Mouse (Mus musculus): Measurements from ENCODE around the gene Syt8. TPM values are rescaled to one million over a fixed set of nuclear protein-coding genes. Genes with fewer than 3 reads are reported as not detected.

The Syt8 gene
- total RNA-seq, 2 experiments from 2014 or later: not detected

DNA sequence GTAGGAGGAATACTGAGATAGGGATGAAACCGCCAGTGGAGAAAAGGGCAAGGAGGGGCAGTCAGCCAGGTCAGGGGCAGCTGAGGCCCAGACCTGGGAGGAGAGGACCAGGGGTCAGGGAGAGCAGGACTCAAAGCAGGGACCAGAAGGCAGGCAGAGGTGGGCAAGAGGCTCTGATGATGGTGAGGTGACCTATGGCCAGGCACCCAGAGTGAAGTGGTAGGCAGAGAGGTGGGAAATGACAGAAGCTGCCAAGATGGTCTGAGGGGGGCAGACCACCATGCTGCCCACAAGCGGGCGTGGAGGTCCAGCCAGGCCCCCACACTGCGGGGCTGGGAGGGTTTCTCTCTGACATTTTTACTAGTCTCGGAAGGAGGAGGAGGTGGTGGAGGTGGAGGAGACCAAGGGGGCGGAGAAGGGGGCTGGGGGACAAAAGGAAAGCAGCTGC lies 36.8 kb downstream of the Syt8 start:
- no peak for ATAC-seq (replicated peaks; ENCODE audit: low FRiP score, poor library complexity, severe bottlenecking)

- ATAC-seq (replicated peaks; ENCODE audit: low FRiP score, poor library complexity, severe bottlenecking): no peak
These were observed 37.4 kb downstream of the Syt8 start for GRCm38 (mm10) chr7:142471884-142472570.

GRCm38 (mm10) chr7:142472936-142473335 lies 38.3 kb downstream of the Syt8 start:
- no peak for ATAC-seq (replicated peaks; ENCODE audit: low FRiP score, poor library complexity, severe bottlenecking)

GRCm38 (mm10) chr7:142473476-142473875 lies 38.8 kb downstream of the Syt8 start:
- ATAC-seq (replicated peaks; ENCODE audit: low FRiP score, poor library complexity, severe bottlenecking): no peak

DNA sequence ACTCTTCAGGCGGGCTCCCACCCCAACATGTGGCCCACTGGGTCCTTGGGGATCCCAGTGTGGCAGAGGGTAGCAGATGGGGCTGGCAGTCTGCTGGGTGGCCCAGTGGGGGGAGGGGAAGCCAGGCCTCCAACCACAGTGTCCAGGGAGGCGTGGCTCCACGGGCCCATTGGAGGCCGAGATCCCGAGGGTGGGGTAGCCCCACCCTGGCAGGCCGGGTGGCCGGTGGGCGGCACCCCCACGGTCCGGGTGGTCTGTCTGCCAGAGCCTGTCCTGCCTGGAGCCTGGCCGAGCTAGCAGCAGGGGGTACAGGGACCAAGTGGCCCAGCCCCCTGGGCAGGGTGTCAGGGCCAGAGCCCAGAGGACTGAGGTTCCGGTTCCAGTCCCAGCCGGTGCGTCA lies 40.1 kb downstream of the Syt8 start:
- no peak for ATAC-seq (replicated peaks; ENCODE audit: low FRiP score, poor library complexity, severe bottlenecking)

DNA sequence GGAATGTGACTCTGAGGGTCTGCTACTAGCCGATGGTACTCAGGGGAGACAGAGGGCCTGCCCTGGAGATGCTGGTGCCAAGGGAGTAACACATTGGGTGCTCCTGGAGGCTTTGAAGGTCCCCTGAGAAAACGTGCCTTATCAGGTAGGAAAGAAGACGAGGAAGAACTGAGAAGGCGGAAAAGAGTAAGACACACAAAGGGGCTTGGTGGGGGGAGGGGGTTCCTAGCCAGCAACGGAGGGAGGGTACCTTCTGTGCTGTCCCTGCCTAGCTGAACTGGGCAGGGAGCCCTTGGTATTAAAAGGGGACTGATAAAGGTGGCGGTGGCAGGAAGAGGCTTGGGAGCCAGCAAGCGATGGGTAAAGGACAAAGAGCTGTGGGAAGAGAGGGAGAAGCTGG lies 41.0 kb downstream of the Syt8 start:
- no peak for ATAC-seq (replicated peaks; ENCODE audit: low FRiP score, poor library complexity, severe bottlenecking)

- no peak for ATAC-seq (replicated peaks; ENCODE audit: low FRiP score, poor library complexity, severe bottlenecking)
These were observed 41.6 kb downstream of the Syt8 start for GRCm38 (mm10) chr7:142476271-142476670.

DNA sequence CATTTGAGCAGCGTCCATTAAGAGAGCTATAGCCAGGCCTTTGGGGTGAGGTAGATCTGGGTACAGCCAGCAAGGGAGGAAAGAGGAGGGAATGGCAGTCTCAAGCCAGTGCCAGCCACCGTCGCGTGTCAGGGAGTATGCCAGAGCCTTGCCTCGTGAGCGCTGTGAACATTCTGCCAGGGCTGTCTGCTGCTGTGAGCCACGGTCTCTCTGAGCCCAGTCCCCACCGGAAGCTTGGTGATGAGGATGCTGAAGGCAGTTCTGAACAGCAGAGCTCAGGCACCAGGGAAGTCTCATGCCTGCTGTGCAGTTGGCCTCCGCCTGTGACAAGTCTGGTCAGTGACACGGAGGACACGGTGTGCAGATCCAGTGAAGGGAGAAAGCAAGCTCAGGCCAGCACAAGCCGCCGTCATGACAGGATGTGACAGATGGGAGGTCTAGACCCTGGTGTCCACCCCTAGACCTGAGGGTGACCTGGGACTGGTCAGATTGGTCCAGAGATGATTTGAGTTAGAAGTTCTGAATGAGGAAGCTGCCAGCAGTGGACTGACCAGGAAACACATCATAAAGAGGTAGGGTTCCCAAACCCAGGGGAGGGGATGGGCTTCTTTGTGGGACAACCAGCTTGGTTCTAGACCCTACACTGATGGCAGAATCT lies 42.3 kb downstream of the Syt8 start:
- ATAC-seq (replicated peaks; ENCODE audit: low FRiP score, poor library complexity, severe bottlenecking): no peak

DNA sequence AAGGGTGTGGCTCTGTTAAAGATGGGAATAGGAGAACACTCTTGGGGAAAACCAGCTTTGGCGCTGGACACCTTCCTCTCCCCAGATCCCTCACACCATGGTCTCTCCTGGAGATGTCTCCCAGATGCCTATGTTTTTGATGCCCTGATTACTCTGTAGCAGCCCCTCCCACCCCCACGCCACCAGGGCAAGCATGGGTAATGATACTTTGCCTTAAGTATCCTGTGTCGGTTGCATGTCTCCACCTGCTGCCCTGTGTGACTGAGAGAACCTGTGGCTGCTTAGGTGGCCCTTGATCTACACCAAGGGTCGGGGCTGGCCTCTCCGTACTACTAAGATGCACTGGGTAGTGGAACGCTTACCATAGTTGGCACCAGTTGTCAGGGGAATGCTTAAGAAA lies 43.4 kb downstream of the Syt8 start:
- ATAC-seq (replicated peaks; ENCODE audit: low FRiP score, poor library complexity, severe bottlenecking): no peak

- no peak for ATAC-seq (replicated peaks; ENCODE audit: low FRiP score, poor library complexity, severe bottlenecking)
These were observed 43.9 kb downstream of the Syt8 start for GRCm38 (mm10) chr7:142478574-142478973.

DNA sequence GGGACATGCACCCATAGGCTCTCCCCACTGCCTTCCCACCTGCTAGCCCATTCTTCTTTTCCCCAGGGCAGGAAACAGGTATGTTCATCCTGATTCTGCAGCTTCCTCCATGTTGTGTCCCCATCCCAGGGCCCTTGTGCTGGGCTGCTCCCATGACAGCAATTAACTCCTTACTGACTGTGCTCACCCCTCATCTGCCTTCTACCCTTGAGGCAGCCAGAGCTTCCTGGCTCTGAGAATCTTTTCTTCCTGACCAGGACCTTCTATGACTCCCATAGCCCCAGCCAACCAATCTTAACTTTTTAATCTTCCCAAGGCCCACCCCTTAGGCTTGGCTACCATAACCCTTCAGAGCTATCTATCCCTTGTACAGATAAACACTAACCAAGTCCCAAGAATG lies 44.7 kb downstream of the Syt8 start:
- ATAC-seq (replicated peaks; ENCODE audit: low FRiP score, poor library complexity, severe bottlenecking): no peak

- ATAC-seq (replicated peaks; ENCODE audit: low FRiP score, poor library complexity, severe bottlenecking): no peak
These were observed 45.2 kb downstream of the Syt8 start for GRCm38 (mm10) chr7:142479886-142480285.

DNA sequence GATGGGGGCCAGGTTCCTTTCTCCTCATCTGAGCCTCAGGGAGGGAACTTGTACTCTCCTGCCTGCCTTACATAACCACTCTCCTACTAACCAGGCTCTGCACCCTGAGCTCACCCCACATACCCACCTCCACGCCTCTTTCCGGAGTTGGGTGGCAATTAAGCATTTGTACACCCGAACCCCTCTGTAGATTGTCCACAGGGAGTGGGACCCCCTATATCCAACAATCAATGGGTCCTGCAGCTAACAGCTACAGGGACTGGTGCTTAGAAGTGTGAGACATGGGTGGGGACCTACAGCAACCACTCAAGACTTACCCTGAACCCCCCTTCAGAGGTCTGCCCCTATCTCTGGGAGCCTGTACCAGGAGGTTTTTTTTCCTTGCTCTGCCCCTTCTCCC lies 46.0 kb downstream of the Syt8 start:
- ATAC-seq (replicated peaks; ENCODE audit: low FRiP score, poor library complexity, severe bottlenecking): no peak

- ATAC-seq (replicated peaks; ENCODE audit: low FRiP score, poor library complexity, severe bottlenecking): no peak
These were observed 46.5 kb downstream of the Syt8 start for GRCm38 (mm10) chr7:142481186-142481567.

DNA sequence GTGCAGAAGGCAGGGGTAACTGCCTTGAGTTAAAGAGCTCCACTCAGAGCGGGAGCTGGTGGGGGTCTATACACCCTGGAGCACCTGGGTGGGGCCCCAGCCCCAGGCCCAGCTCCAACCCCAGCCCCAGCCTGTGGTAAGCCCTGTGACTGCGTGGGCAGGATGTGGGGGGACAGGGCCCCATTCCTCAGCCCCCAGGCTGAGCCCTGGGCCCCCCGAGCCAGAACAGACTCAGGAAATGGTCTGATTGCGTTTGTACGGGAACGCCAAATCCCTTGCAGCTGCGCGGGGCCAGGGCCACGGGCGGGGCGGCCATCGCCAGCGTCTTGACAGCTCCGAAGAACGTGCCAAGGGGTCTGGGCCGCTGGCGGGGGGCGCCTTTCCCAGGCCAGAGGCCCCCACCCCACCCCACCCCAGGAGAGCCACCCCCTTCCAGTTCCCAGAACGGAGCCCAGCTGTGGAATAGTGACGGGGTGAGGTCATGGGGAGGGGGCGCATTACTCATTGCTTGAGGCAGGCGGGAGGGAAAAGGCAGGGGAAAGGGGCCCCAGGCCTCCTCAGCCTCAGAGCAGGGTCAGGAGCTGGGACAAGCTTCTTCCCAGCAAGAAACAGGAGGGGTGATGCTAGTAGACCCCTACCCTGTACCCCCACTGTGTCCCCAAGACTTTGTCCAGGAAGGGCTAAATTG lies 47.1 kb downstream of the Syt8 start:
- no peak for ATAC-seq (replicated peaks; ENCODE audit: low FRiP score, poor library complexity, severe bottlenecking)

DNA sequence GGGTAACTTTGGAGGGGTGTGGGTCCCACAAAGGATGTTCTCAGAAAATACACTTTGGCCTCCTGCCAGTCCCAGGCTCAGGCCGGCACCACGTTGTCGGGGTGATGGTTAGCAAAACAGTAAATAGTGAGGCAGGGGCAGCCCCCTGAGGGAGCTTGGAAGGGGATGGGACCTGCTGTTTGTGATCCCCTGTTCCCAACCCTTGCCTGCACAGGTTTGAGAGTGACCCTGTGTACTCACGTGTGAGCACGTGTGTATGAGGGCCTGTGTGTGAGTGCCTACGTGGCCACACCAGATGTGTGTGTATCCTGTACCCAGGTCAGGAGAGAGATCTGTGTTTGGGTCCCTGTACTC lies 47.6 kb downstream of the Syt8 start:
- no peak for ATAC-seq (replicated peaks; ENCODE audit: low FRiP score, poor library complexity, severe bottlenecking)

- ATAC-seq (replicated peaks; ENCODE audit: low FRiP score, poor library complexity, severe bottlenecking): no peak
These were observed 48.5 kb downstream of the Syt8 start for GRCm38 (mm10) chr7:142483136-142483535.

DNA sequence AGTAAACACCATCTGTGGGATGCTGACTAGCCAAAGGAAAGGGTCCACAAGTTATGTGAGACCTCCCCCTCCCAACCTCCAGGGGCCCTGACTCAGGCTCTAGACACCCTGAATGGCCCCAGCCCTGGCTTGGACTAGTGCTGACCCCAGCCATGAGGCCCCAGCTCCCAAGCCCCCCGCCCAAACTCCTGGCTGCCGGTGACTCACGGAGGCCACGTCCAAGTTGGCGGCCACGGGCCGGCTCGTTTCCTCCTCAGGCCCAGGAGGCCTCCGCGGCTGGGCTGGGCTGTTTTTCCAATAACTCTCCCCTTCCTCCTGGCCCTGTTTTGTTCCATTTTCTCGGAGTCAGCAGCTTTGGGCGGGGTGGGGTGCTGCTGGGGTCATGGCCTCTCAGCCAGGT lies 50.1 kb downstream of the Syt8 start:
- no peak for ATAC-seq (replicated peaks; ENCODE audit: low FRiP score, poor library complexity, severe bottlenecking)

DNA sequence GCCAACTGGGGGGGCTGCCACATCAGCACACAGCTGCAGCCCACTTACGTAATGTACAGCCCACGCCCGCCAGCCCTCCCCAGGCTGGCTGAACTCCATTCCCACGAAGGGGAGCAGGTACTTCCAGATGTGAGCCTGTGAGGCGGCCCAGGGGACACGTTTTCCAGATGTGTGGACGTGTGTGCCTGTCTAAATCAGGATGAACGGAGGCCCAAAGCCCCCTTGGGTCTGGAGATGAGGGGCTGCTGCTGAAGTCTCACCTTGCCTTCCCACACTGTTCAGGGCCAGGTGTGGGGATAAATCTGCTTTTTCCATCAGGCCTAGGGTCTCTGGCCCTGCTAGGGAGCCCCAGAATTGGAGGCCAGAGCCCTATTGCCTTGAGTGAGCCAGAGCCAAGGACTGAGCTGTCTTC lies 52.1 kb downstream of the Syt8 start:
- ATAC-seq (replicated peaks; ENCODE audit: low FRiP score, poor library complexity, severe bottlenecking): no peak

- no peak for ATAC-seq (replicated peaks; ENCODE audit: low FRiP score, poor library complexity, severe bottlenecking)
These were observed 52.8 kb downstream of the Syt8 start for GRCm38 (mm10) chr7:142487341-142487859.

GRCm38 (mm10) chr7:142488053-142488452 lies 53.4 kb downstream of the Syt8 start:
- ATAC-seq (replicated peaks; ENCODE audit: low FRiP score, poor library complexity, severe bottlenecking): no peak

All from erythroblast, adult 5-6 weeks (primary cell).